ENCODE assay signal across 12 mouse cellular contexts in the genomic region with DNA sequence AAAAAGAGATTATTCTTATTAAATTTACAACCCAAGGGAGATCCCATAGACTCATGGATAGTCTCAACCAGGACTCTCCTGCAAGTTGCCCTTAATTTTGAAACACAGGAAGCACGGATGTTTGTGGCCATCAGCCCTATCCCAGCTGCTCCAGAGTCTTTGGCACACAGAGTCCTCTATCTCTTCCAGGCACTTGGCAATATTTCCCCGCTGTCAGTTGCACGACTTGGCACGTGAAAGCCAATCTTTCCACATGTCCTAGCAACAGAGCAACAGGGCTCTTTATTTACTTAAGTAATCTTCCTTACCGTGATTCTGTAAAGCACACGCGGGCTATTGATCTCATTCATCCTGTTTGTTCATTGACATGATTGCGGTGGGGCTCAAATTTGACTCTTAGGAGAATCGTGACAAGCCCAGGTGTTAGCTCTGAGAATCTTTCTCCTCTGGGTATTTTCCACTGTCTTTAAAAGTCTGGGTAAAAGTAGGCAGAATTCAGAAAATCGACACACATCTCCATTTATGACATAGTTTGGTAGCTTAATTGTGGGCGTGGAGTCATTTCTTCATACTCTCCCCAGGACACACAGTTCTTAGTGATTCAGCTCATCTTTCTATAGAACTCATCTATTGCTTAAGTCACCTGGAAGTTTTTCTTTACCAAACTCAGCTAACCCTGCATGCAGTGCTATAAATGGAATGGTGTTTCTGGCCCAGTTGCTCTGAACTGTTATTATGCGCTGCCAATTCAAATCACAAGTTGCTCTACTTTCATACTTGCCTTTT. TPM values are rescaled to one million over a fixed set of nuclear protein-coding genes. Genes with fewer than 3 reads are reported as not detected.
DNase-seq lines count a peak whose midpoint lies in the region; ATAC-seq lines count a peak whose summit lies in the region.
"Had no signal": no experiment of that assay in that cellular context is flagged by ENCODE, and none has a peak within 500 bp of the region (broad histone marks: within the 10 kb centered on the region; RNA-seq: fewer than 3 reads in every experiment).

No protein-coding gene starts in this region.

- DNase-seq in adrenal gland, postnatal 14 days, result peak; percentile 44
- DNase-seq in adrenal gland, postnatal 4 days (ENCODE audit: low spot score in 2 of 2), result no peak
- DNase-seq in left cerebral cortex, postnatal 4 days, result peak; percentile 55
- DNase-seq in left cerebral cortex, postnatal 36 days (ENCODE audit: low spot score in 2 of 2), result no peak
- DNase-seq in gastrocnemius, postnatal 10 days, result peak; percentile 52
- DNase-seq in spleen, postnatal 36 days (ENCODE audit: low spot score in 2 of 2), result no peak
- DNase-seq: adrenal gland, postnatal 25 days had no signal

- no peak overlapping the region for H3K9ac ChIP-seq in lung, embryonic 16.5 days (ENCODE audit: low read length)
- H3K9ac ChIP-seq: forebrain, embryonic 12.5 days; liver, embryonic 12.5 days; midbrain, embryonic 13.5 days had no signal

- H3K4me3 ChIP-seq in lung, embryonic 16.5 days (ENCODE audit: low read length), result no peak overlapping the region
- H3K4me3 ChIP-seq: forebrain, embryonic 12.5 days; liver, embryonic 12.5 days; midbrain, embryonic 13.5 days had no signal

- no peaks in the 10 kb centered on the region for H3K36me3 ChIP-seq in lung, embryonic 16.5 days (ENCODE audit: control insufficient read depth, insufficient read depth, low read length)
- H3K36me3 ChIP-seq: forebrain, embryonic 12.5 days; liver, embryonic 12.5 days; midbrain, embryonic 13.5 days had no signal

- 57% methylated on average over 12 of the region's 12 CpGs for WGBS in lung, embryonic 16.5 days

- intact Hi-C loops in left cerebral cortex, postnatal 4 days (cut with DNase I), result no loop called here
- intact Hi-C loops in left cerebral cortex, postnatal 36 days (cut with DNase I), result no loop called here

- H3K27me3 ChIP-seq in lung, embryonic 16.5 days (ENCODE audit: control insufficient read depth, insufficient read depth, low read depth, low read length), result no peaks in the 10 kb centered on the region
- H3K27me3 ChIP-seq: forebrain, embryonic 12.5 days; liver, embryonic 12.5 days; midbrain, embryonic 13.5 days had no signal

- H3K4me1 ChIP-seq in lung, embryonic 16.5 days (replicated peaks; ENCODE audit: control insufficient read depth, insufficient read depth, low read length), result peaks cover 5% of the 10 kb centered on the region
- H3K4me1 ChIP-seq: forebrain, embryonic 12.5 days; liver, embryonic 12.5 days; midbrain, embryonic 13.5 days had no signal

- no peak overlapping the region for H3K4me2 ChIP-seq in lung, embryonic 16.5 days (ENCODE audit: low read depth, low read length)
- H3K4me2 ChIP-seq: forebrain, embryonic 12.5 days; liver, embryonic 12.5 days; midbrain, embryonic 13.5 days had no signal

- H3K9me3 ChIP-seq in lung, embryonic 16.5 days (ENCODE audit: control insufficient read depth, low read length), result no peaks in the 10 kb centered on the region
- H3K9me3 ChIP-seq: forebrain, embryonic 12.5 days; liver, embryonic 12.5 days; midbrain, embryonic 13.5 days had no signal

- ATAC-seq in lung, embryonic 16.5 days (ENCODE audit: low read depth), result peak; percentile 74
- no peak for ATAC-seq in erythroblast, adult 5-6 weeks (replicated peaks; ENCODE audit: low FRiP score, poor library complexity, severe bottlenecking)
- ATAC-seq: liver, embryonic 12.5 days; midbrain, embryonic 13.5 days had no signal

- no peak overlapping the region for H3K27ac ChIP-seq in lung, embryonic 16.5 days (ENCODE audit: low read length)
- H3K27ac ChIP-seq: forebrain, embryonic 12.5 days; liver, embryonic 12.5 days; midbrain, embryonic 13.5 days had no signal

RNA-seq across cellular contexts. Expression of gene Fndc1, which starts 13.6 kb away (rescaled TPM):
- total RNA-seq in adrenal gland, postnatal 14 days (2021), result 17.6 and 17.9 TPM in 2 replicates
- total RNA-seq in adrenal gland, postnatal 4 days (2021), result 10 to 100 TPM; 38.7 to 48.5 TPM
- total RNA-seq in left cerebral cortex, postnatal 4 days (2021), result 10 to 100 TPM in 1 of 2 experiments, 1 to 10 TPM in 1; 8.2 to 10.5 TPM
- 1 to 10 TPM; 4.4 to 7.3 TPM for total RNA-seq in left cerebral cortex, postnatal 36 days (2021)
- 100 to 1,000 TPM; 149 to 184 TPM for total RNA-seq in gastrocnemius, postnatal 10 days (2021)
- polyA plus RNA-seq in lung, embryonic 16.5 days (2015; fragmentation: Nextera tagmentation; extraction: Ambion mirVana), result 39.6 and 41.3 TPM in 2 replicates
- total RNA-seq in erythroblast, adult 5-6 weeks (2015; ENCODE audit: low replicate concordance), result not detected in 2 replicates
- 0.14 TPM in 1 of 2 replicates, not detected in the other for total RNA-seq in erythroblast, adult 5-6 weeks (2017; ENCODE audit: low replicate concordance)

Comparison
In these comparisons a context has a peak if more than half of its experiments do, and no peak if none do; other contexts are left out.
1. DNase-seq: peak in adrenal gland, postnatal 14 days (single experiment), left cerebral cortex, postnatal 4 days (single experiment) and gastrocnemius, postnatal 10 days (single experiment); none in adrenal gland, postnatal 4 days (0 of 2), left cerebral cortex, postnatal 36 days (0 of 2) and spleen, postnatal 36 days (0 of 2).
2. RNA of gene Fndc1, which starts 13.6 kb away (total RNA-seq): 149 to 184 TPM in gastrocnemius, postnatal 10 days, 38.7 to 48.5 TPM in adrenal gland, postnatal 4 days, 17.6 to 17.9 TPM in adrenal gland, postnatal 14 days, 8.2 to 10.5 TPM in left cerebral cortex, postnatal 4 days and 4.4 to 7.3 TPM in left cerebral cortex, postnatal 36 days; 0.14 TPM in erythroblast, adult 5-6 weeks; every median in the first group is over 4 times any median in the second.